Mouse (Mus musculus): Measurements from ENCODE around the gene Fbxl17.

Gene Fbxl17

DNA sequence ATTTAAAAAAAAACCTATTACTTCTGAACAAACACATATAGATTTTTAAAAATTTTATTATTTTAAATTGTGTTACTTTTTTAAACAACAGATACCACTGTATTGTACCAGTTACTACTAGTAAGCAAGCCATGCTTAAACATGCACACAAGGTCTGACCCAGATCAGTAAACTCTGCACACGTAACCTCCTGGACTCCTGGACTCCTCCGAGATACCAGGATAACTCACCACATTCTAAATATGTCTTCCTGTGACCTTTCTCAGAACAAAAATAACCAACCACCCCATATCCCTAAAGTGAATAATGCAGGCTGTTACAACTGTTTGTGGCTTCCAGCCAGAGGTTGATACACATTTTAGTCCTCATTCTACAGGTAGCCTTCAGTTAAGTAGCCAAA, 170.9 kb downstream of the Fbxl17 start:
- no peak for DNase-seq (ENCODE audit: low spot score in 2 of 2)

DNA sequence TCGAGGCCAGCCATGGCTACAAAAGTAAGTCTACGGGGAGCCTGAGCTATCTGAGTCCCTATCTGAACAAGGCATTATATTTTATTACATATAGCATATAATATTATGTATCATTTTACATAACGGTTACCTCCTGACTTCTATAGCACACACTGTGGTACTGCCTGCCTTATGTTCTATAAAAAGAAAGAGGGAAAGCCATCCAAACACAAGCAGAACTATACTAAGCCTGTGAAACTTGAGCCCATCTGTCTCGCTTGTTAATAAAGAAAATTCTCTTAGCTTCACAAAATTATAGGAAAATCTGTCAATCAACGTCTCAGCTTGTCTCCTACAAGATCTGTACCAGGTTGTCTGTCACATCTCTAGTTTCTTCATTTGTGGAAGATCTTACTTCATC, 173.6 kb downstream of the Fbxl17 start:
- DNase-seq (ENCODE audit: low spot score in 2 of 2) = no peak

- no peak for DNase-seq (ENCODE audit: low spot score in 2 of 2)
Measured at GRCm38 (mm10) chr17:63324672-63325071, 175.1 kb downstream of the Fbxl17 start.

DNA sequence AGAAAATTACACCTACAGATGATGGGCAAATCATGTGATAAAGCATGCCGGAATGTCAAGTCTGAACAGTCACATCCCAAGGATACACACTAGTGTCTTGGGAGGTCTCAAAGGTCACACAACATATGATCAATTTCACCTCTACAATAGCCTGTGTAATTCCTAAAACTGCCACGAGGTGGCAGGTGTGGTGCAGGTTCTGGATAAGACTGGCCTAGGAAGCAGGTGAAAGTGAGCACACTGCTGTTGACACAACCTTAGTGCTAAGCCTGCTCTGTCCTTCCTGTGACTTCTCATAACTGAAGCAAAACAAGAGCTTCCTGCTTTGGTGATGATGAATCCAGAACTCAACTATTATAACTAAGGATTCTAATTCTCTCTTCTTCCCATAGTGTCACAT, 175.8 kb downstream of the Fbxl17 start:
- peak; percentile 63 to 87 for DNase-seq (ENCODE audit: low spot score in 2 of 2)

DNA sequence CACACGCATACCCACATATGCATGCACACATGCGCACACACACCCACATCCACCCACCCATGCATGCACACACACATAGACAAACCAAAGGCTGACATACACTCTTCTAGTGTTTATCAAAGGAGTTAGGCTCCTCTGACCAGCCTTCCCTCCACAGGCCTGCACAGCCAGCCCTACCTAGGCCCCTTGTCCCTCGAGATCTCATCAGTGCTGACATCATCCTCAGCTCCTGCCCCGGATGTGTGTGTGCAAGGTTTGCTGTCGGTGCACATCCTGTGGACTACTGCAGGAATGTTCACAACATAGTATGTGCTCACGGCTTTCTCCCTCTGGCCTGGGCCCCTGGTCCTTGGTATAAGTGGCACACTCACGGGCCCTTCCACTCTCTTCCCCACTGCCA, 177.0 kb downstream of the Fbxl17 start:
- DNase-seq (ENCODE audit: low spot score in 2 of 2) = no peak

DNA sequence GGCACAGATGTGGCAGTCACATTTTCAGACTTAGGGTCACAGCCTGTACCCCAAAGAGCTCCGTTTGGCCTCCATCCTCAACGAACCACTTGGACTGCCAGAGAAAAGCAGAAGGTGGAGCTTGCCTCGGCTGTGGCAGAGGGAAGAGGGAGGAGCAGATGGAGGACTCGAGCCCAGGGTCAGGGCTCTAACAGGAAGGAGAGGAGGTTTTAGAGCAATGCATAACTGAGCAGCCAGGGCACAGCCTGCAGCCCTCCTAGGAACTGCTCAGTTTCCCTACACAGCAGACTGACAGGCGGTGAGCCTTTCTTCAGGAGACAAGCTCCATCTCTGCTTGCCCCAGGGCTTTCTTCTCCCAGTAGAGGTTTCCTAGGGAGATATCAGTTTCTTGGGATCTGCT, 178.5 kb downstream of the Fbxl17 start:
- DNase-seq (ENCODE audit: low spot score in 2 of 2) = no peak

- no peak for DNase-seq (ENCODE audit: low spot score in 2 of 2)
Measured at GRCm38 (mm10) chr17:63317518-63317917, 182.3 kb downstream of the Fbxl17 start.

DNA sequence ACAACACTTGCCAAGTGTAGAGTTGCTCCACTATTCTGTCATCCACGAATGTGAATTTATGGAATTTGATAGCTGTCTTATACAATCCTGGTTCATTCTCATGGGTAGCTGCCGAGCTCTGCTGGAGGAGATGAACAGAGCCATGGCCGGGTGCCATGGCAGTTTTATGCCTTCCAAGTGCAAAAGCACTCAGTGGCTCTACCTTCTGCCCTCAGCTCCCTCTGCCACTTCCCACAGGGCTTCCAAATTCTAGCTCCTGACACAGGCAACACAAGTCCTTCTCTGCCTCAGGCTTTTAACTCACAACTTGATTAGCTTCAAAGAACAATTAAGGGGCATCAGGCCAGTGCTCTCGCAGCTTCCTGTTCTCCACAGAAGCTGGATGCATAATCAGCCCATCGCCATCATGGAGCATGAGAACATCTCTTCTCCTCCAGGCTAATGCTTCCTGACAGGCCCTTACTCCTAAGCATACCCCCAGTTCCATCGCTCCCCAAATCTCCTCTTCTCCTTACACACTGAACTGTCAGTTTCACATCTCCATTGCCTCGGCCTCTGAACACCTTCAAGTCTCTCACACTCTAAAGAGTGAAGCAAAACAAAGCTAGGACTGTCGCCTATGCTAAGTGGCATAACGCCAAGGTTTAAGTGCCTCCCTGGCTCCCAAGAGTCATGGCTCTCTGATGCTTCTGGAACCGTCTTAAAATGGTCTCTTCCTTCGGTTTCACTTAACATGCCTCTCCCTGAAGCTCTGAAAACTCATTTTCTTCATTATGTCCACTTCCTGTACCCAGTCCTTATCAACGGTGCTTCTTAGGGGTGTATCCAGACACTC, 184.0 kb downstream of the Fbxl17 start:
- DNase-seq (ENCODE audit: low spot score in 2 of 2) = no peak

DNA sequence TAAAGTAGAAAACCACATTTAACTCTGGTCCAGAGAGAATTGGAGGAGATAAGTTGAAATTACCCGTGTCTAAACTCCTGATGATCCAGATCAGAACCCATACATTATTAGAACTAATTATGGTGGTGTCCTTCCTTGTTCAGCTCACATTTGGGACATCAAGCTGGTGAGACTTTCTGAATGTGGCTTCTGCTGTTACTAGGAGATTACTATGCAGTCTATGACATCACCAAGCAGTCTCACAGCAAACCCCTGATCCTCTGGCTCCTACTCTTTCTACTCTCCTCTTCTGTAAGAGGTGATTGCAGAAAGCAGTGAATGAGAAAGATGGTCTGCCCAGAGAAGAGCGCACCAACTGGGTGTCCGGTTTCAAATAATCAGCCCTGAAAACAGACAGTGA, 187.0 kb downstream of the Fbxl17 start:
- DNase-seq (ENCODE audit: low spot score in 2 of 2) = no peak

GRCm38 (mm10) chr17:63312330-63312729, 187.5 kb downstream of the Fbxl17 start:
- DNase-seq (ENCODE audit: low spot score in 2 of 2) = no peak

- no peak for DNase-seq (ENCODE audit: low spot score in 2 of 2)
Measured at GRCm38 (mm10) chr17:63311613-63312012, 188.2 kb downstream of the Fbxl17 start.

DNA sequence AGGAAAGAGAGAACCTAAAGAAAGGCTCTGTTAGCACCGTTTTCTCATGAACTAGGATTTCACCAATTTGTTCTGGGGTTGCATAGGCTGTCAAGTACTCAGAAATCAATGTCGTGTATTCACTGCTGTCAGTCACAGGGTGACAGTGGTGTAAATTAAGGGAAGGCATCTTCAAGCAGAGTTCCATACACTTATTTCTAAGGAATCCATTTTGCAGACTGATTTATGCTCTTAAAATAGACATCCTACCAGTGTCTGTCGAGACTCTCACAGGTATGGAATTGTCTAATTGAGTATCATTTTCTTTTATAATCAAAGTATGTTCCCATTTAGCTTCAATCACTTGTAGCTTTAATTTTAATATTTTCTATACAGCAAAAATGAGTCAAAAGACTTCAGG, 189.8 kb downstream of the Fbxl17 start:
- DNase-seq (ENCODE audit: low spot score in 2 of 2) = no peak

- DNase-seq (ENCODE audit: low spot score in 2 of 2) = no peak
Measured at GRCm38 (mm10) chr17:63303862-63304261, 196.0 kb downstream of the Fbxl17 start.

GRCm38 (mm10) chr17:63301822-63302393, 197.9 kb downstream of the Fbxl17 start:
- DNase-seq (ENCODE audit: low spot score in 2 of 2) = no peak

DNA sequence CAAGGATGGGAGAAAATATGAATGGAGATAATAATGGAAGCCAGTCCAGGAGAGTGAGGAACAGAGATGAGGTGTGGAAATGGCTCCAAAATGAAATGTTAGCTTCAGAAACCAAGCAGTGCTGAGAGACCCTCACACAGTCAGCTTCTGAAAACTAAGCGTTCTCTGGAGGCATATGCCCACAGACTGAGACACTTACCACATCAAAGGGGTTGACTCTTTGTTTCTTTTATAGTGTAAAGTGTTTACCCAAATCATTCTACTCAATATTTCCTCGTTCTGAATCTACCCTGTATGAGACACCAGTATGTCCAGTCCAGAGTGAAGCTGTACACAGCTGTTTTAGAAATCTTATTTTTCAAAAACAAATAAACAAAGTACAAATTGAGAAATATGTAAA, 204.3 kb downstream of the Fbxl17 start:
- DNase-seq (ENCODE audit: low spot score in 2 of 2) = no peak

- DNase-seq (ENCODE audit: low spot score in 2 of 2) = no peak
Measured at GRCm38 (mm10) chr17:63294961-63295360, 204.9 kb downstream of the Fbxl17 start.

DNA sequence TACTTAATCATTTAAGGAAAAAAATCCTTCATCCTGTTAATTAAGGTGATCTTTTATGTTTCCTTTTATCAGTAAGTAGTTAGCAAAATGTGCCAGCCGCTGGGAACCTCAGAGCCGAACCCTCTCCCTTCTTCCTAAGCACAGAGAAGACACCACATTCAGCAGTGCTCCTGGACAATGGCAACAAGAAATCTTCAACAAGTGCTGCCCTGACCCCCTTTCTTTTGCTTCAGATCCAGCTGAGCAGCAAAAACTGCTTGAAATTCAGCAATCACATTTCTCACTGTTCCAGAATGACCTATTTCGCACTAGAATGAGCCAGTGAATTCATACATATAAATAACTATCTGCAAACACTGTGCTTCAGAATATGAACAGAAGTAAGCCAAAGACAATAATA, 205.8 kb downstream of the Fbxl17 start:
- no peak for DNase-seq (ENCODE audit: low spot score in 2 of 2)

DNA sequence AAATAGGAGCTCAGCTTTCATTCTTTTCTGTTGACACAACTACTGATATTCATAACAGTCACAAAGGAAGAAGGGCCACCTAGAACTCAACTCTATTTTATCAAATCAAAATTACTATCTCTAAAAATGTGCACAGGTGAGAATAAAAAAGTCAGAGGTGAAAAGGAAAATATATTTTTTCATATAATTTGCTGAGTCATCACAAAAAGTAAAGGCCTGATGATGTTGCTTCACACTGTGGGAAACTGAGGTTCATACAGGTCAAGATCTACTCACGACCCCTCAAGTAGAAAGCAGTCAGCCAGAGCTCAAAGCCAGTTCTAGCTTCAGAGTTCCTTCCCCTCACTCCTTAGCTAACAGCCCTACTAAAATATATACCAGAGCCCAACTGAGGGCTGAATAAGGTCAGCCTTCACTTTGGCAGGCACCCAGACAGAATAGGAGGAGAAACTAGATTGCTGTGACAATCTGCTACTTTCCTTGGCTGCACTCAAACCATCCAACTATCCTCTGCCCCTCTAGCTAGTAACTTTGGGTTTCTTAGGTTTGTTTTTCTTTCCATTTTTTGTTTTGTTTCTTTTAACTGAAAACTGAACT, 210.4 kb downstream of the Fbxl17 start:
- no peak for DNase-seq (ENCODE audit: low spot score in 2 of 2)

DNA sequence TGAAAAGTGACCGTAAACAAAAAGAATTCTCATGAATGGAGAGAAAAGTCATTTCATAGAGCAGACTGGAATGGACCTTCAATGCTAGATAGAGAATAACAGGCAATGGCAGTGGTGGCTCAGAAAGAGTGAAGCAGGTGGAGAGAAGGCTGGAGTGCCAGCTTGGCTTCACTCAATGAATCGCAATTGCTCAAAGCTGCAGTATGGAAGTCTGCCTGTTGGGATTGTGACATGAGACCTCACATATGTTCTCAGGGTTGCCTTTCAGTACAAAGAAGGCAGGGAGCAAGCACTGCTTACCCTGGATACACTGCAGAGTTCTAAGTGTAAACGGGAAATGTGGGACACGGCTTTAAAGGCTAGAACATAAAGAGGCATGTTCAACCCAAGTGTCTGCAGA, 211.0 kb downstream of the Fbxl17 start:
- DNase-seq (ENCODE audit: low spot score in 2 of 2) = no peak

DNA sequence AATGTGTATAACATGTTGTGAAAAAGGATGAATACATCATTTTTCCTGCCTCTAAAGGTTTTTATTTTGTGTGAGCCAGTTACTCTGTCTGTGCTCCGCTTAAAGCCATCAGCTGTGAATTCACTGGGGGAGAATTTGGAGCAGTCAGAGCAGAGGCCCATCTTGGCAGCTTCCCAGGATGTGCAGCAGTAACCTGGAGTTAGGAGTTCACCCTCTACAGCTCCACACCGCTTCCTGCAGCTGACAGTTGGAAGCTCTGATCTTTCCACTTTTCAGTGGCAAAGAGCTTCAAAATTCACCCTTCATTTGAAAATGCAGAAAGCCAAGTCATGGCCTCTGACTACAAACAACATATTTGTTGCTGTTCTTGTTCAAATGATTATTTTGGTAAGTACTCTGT, 212.4 kb downstream of the Fbxl17 start:
- no peak for DNase-seq (ENCODE audit: low spot score in 2 of 2)

GRCm38 (mm10) chr17:63285265-63285939, 214.4 kb downstream of the Fbxl17 start:
- peak; percentile 62 to 83 for DNase-seq (ENCODE audit: low spot score in 2 of 2)

DNA sequence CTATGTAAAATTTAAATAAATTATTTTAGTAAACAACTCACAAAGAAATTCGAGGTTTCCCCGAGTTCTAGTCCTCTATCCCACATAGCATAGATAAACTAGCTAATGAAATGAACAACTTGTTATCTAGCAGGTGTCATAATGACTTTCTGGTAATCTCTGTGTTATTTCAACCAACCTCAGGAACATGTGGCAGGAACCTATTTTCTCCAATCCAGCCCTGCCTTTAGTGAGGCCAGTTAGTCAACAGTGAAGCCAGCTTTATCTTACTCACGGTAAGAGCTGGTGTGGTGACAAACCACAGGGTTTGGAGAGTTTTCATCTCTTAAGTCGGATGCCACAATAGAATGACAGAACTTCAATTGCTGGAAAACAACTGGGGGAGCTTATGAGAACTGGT, 215.7 kb downstream of the Fbxl17 start:
- no peak for DNase-seq (ENCODE audit: low spot score in 2 of 2)

GRCm38 (mm10) chr17:63282004-63282403, 217.8 kb downstream of the Fbxl17 start:
- DNase-seq (ENCODE audit: low spot score in 2 of 2) = no peak

Data from frontal cortex, postnatal 36 days (tissue).